Mouse (Mus musculus): Measurements from ENCODE around the gene Lmntd2. TPM values are rescaled to one million over a fixed set of nuclear protein-coding genes. Genes with fewer than 3 reads are reported as not detected.

Lmntd2 gene
- polyA plus RNA-seq, 1 experiment: 216 TPM

DNA sequence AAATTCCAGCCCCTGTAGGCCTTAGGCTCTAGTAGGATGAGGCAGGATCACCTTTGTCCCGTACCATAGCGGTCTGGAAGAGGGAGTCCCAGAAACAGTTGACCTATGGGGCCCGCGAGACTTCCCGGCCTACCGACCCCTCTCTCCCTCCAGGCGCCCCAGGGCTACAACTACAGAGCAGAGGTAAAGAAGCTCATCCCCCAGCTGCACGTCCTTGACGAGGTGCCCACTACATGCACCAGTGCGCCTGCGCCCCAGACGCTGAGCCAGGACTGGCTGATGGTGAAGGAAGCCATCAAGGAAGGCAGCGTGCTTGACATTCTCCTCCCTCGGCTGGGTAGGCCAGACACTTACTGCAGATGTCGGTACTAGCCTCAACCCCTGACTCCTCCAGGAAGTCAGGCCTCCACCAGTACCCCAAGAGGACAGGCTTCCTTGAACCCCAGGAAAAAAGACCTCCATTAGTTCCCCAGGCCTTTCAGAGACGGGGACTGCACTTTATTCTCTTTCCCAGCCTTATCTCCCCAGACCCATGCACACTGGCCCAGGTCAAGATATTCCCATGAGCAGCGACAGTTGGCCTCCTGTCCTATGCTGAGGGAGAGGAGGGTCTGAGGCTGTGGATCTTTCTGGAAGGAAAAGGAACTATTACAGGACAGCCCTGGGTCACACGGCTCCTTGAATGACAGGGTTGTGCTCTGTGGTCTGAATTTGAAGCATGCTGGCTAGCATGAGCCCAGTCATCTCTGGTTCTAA, 7.5 kb downstream of the Lmntd2 start:
- H3K27ac ChIP-seq (ENCODE audit: control insufficient read depth, insufficient read depth, low read depth, low read length): no peak overlapping the region
- H3K27me3 ChIP-seq (ENCODE audit: control insufficient read depth, insufficient read depth, low read length): no peaks in the 10 kb centered on the region
- no peaks in the 10 kb centered on the region for H3K36me3 ChIP-seq (ENCODE audit: control insufficient read depth, insufficient read depth, low read length)

DNA sequence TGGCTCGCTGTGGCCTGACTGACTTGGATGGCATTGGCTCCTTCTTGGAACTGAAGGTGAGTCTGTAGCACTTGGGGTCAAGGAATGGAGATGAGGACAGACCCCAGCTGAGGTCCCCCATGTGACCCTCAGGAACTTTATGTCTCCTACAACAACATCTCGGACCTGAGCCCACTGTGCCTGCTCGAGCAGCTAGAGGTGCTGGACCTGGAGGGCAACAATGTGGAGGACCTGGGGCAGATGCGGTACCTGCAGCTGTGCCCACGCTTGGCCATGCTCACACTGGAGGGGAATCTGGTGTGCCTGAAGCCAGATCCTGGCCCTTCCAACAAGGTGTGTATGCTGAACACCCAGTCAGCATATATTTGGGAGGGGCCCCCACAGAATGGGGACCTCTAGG, 8.4 kb downstream of the Lmntd2 start:
- no peaks in the 10 kb centered on the region; the same call in 1 of the 2 replicates for H3K36me3 ChIP-seq (ENCODE audit: control insufficient read depth, insufficient read depth, low read length)
- H3K4me1 ChIP-seq (ENCODE audit: control insufficient read depth, insufficient read depth, low read length): no peaks in the 10 kb centered on the region
- no peak overlapping the region for H3K27ac ChIP-seq (ENCODE audit: control insufficient read depth, insufficient read depth, low read depth, low read length)
- no peak overlapping the region for H3K4me3 ChIP-seq (ENCODE audit: control insufficient read depth, low read depth, low read length)
- TF ChIP-seq POLR2A (IDR thresholded peaks at IDR 0.05; ENCODE audit: control insufficient read depth, low read depth, low read length): no peak
- TF ChIP-seq CTCF (IDR thresholded peaks at IDR 0.05; ENCODE audit: control insufficient read depth, insufficient read depth, insufficient replicate concordance, low read depth, low read length): no peak
- H3K27me3 ChIP-seq (ENCODE audit: control insufficient read depth, insufficient read depth, low read length): no peaks in the 10 kb centered on the region

More for the DNA sequence above, 7.5 kb downstream of the Lmntd2 start:
- TF ChIP-seq POLR2A (IDR thresholded peaks at IDR 0.05; ENCODE audit: control insufficient read depth, low read depth, low read length): no peak
- TF ChIP-seq CTCF (IDR thresholded peaks at IDR 0.05; ENCODE audit: control insufficient read depth, insufficient read depth, insufficient replicate concordance, low read depth, low read length): no peak
- no peak overlapping the region for H3K4me3 ChIP-seq (ENCODE audit: control insufficient read depth, low read depth, low read length)
- no peaks in the 10 kb centered on the region for H3K4me1 ChIP-seq (ENCODE audit: control insufficient read depth, insufficient read depth, low read length)

DNA sequence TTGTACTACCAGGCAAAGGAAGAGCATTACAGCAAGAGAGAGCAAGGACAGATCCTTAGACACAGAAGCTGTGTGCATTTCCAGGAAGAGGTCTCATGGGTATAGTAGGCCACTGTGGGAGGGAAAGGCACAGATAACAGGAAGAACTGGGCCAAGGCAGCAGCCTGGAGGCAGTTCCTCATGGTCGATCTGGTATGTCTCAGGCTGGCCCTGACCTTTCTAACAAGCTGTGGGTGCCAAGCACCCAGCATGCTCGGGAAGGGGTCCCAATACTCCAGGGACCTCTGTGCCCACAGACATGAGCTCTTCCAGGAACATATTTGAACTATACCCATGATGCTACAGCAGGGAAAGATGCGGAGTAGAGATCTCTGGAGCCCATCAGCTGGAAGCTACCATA, 9.3 kb downstream of the Lmntd2 start:
- Histone ChIP-seq H3K4me1 (ENCODE audit: control insufficient read depth, insufficient read depth, low read length) (no peaks in the 10 kb centered on the region), H3K27me3 (ENCODE audit: control insufficient read depth, insufficient read depth, low read length) (no peaks in the 10 kb centered on the region), H3K36me3 (ENCODE audit: control insufficient read depth, insufficient read depth, low read length) (no peaks in the 10 kb centered on the region; the same call in 1 of the 2 replicates), H3K27ac (ENCODE audit: control insufficient read depth, insufficient read depth, low read depth, low read length) (no peak overlapping the region), H3K4me3 (ENCODE audit: control insufficient read depth, low read depth, low read length) (no peak overlapping the region)
- TF ChIP-seq CTCF (IDR thresholded peaks at IDR 0.05; ENCODE audit: control insufficient read depth, insufficient read depth, insufficient replicate concordance, low read depth, low read length) (no peak), POLR2A (IDR thresholded peaks at IDR 0.05; ENCODE audit: control insufficient read depth, low read depth, low read length) (no peak)

DNA sequence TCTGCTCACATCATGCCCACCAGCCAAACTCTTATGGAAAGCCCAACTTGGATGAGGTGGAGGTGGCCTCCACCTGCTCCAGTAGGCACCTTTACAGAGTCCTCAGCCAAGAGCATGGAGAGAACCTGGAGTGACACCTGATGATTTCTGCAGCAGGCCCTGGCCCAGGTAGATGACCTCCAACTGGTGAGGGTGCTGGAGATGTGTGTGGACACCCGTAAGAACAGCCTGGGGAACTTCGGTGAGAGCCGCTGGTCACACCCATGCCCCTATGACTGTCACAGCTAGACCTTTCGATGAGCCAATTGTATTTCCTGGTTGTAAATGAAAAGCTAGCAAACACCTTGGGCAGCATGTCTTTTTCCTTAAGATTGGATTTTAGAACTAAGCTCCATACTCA, 15.8 kb downstream of the Lmntd2 start:
- TF ChIP-seq POLR2A (IDR thresholded peaks at IDR 0.05; ENCODE audit: control insufficient read depth, low read depth, low read length) (no peak), CTCF (IDR thresholded peaks at IDR 0.05; ENCODE audit: control insufficient read depth, insufficient read depth, insufficient replicate concordance, low read depth, low read length) (no peak)
- Histone ChIP-seq H3K36me3 (ENCODE audit: control insufficient read depth, insufficient read depth, low read length) (no peaks in the 10 kb centered on the region; the same call in none of the 2 replicates), H3K27ac (ENCODE audit: control insufficient read depth, insufficient read depth, low read depth, low read length) (no peak overlapping the region), H3K27me3 (ENCODE audit: control insufficient read depth, insufficient read depth, low read length) (no peaks in the 10 kb centered on the region), H3K4me3 (ENCODE audit: control insufficient read depth, low read depth, low read length) (no peak overlapping the region), H3K4me1 (ENCODE audit: control insufficient read depth, insufficient read depth, low read length) (peaks cover 2% of the 10 kb centered on the region)

GRCm38 (mm10) chr7:141196619-141197282, 17.1 kb downstream of the Lmntd2 start:
- no peak for TF ChIP-seq CTCF (IDR thresholded peaks at IDR 0.05; ENCODE audit: control insufficient read depth, insufficient read depth, insufficient replicate concordance, low read depth, low read length)
- TF ChIP-seq POLR2A (IDR thresholded peaks at IDR 0.05; ENCODE audit: control insufficient read depth, low read depth, low read length): no peak
- Histone ChIP-seq H3K4me3 (ENCODE audit: control insufficient read depth, low read depth, low read length) (no peak overlapping the region), H3K27ac (ENCODE audit: control insufficient read depth, insufficient read depth, low read depth, low read length) (no peak overlapping the region), H3K36me3 (ENCODE audit: control insufficient read depth, insufficient read depth, low read length) (no peaks in the 10 kb centered on the region; the same call in none of the 2 replicates), H3K27me3 (ENCODE audit: control insufficient read depth, insufficient read depth, low read length) (no peaks in the 10 kb centered on the region), H3K4me1 (ENCODE audit: control insufficient read depth, insufficient read depth, low read length) (peaks cover 7% of the 10 kb centered on the region)

DNA sequence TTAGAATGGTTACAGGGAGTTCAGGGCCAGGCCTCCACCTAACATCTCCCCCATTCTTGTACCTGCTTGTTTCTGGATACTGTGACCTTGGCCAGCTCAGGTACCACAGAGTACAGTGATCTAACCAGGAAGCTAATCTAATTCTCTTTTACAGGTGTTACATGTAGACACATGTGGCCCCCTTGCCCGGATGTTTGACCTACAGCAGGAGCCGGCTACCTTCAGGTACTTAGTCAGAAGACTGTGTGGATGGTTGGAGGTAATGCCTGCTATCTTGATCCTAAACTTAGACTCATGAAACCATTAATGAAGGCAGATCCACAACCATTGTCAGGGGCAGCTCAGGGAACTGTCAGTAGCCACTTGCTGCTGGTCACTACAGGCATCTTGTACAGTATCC, 18.1 kb downstream of the Lmntd2 start:
- Histone ChIP-seq H3K27me3 (ENCODE audit: control insufficient read depth, insufficient read depth, low read length) (no peaks in the 10 kb centered on the region), H3K27ac (ENCODE audit: control insufficient read depth, insufficient read depth, low read depth, low read length) (no peak overlapping the region), H3K4me3 (ENCODE audit: control insufficient read depth, low read depth, low read length) (peak overlapping the region; percentile 95; the same call in 1 of the 2 replicates), H3K36me3 (ENCODE audit: control insufficient read depth, insufficient read depth, low read length) (no peaks in the 10 kb centered on the region; the same call in 1 of the 2 replicates), H3K4me1 (ENCODE audit: control insufficient read depth, insufficient read depth, low read length) (peaks cover 7% of the 10 kb centered on the region)
- no peak for TF ChIP-seq CTCF (IDR thresholded peaks at IDR 0.05; ENCODE audit: control insufficient read depth, insufficient read depth, insufficient replicate concordance, low read depth, low read length)
- TF ChIP-seq POLR2A (IDR thresholded peaks at IDR 0.05; ENCODE audit: control insufficient read depth, low read depth, low read length): no peak

- Histone ChIP-seq H3K36me3 (ENCODE audit: control insufficient read depth, insufficient read depth, low read length) (no peaks in the 10 kb centered on the region; the same call in 1 of the 2 replicates), H3K27me3 (ENCODE audit: control insufficient read depth, insufficient read depth, low read length) (no peaks in the 10 kb centered on the region), H3K4me3 (ENCODE audit: control insufficient read depth, low read depth, low read length) (peak overlapping the region; percentile 95), H3K27ac (ENCODE audit: control insufficient read depth, insufficient read depth, low read depth, low read length) (peak overlapping the region; percentile 79), H3K4me1 (ENCODE audit: control insufficient read depth, insufficient read depth, low read length) (peaks cover 7% of the 10 kb centered on the region)
- TF ChIP-seq POLR2A (IDR thresholded peaks at IDR 0.05; ENCODE audit: control insufficient read depth, low read depth, low read length) (peak; percentile 84), CTCF (IDR thresholded peaks at IDR 0.05; ENCODE audit: control insufficient read depth, insufficient read depth, insufficient replicate concordance, low read depth, low read length) (no peak)
These were observed 19.1 kb downstream of the Lmntd2 start for GRCm38 (mm10) chr7:141194830-141195229.

All from testis, adult 2 months (tissue).